Mouse (Mus musculus): ENCODE results near the gene 5730596B20Rik. TPM values are rescaled to one million over a fixed set of nuclear protein-coding genes. Genes with fewer than 3 reads are reported as not detected.

The 5730596B20Rik gene
- total RNA-seq (2021) = not detected

DNA sequence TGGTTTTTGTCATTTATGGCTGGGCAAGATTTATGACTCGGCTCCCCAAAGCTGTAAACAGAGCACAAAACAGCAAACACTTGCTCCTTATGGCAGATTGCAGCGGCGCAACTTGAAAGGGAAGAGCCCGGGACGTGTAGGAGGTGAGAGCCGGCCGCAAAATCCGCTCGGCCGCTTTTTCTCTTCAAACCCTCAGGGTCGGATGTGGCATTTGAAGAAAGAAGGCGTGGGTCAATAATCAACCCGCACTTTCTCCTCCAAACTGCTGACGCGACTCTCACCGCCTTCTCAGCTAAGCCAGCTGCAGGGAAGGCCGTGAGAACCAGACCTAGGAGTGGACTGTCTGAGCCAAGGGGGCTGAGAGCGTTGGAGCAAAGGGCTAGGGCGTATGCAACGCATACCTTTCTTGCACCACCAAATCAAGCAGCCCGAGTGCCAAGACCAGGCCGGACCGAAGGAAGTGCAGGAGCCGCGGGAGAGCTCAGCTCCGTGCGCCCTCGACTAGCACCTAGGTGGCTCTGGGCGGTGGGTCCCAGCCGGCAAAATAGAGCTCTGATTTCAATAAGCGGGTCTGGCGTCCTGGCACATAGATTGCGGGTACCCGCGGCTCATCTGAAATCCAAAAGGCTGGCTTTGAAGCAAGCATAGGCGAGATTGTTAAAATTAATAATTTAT lies at the start of gene 5730596B20Rik:
TSS of gene 5730596B20Rik (plus strand) at position 438 of the 675 bp plus-strand sequence.
- no peak for DNase-seq (ENCODE audit: low spot score)
- intact Hi-C loops (cut with DNase I) = no loop called here

DNA sequence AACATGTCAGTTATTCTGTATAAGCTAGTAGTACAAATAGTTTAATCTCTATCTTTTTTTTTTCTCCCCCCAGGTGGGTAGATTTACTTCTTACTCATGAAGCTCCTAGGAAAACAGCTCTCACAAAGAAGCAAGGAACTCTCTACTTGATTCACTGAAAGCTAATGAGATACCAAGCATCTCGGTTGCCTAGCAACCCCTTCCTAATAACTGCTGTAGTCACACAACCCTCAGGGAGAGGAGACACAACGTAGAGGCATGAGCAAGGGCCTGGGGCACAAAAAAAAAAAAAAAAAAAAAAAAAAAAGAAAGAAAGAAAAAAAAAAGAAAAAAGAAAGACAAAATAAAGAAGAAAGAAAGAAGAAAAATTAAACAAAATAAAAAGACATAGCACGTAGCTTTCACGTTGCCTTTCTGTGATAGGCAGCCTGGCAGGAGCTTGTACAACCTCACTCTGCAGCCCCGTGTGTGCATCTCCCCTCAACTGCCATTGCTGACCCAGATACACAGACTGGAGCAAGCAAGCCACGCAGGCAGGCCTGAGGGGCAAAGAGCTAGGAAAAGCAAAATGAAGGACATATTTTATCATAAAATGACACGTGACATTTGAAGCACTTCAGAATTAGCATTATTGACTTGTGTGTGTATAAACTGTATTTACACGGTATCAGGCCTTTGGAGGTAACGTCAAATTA lies 39.3 kb upstream of the 5730596B20Rik start:
- no peak for DNase-seq (ENCODE audit: low spot score)
- intact Hi-C loops (cut with DNase I) = no loop called here

DNA sequence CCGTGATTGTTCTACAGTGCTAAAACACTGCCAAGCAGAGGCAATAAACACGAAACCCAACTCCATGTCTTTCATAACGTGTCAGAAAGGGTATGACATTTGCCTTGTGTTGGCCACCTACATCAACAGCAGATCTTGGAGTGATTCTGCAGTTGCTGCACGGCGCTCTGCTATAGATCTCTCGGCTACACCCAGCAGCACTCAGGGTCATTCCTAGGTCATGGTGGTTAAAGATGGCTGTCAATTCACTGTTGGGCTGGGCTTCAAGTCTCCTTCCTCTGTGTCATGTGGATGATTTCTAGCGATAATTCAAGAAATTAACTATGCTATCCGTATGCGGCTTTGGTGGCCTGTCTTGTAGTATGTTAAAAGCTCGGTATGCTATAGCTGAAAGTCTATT lies 38.7 kb upstream of the 5730596B20Rik start:
- DNase-seq (ENCODE audit: low spot score) = no peak
- intact Hi-C loops (cut with DNase I) = no loop called here

DNA sequence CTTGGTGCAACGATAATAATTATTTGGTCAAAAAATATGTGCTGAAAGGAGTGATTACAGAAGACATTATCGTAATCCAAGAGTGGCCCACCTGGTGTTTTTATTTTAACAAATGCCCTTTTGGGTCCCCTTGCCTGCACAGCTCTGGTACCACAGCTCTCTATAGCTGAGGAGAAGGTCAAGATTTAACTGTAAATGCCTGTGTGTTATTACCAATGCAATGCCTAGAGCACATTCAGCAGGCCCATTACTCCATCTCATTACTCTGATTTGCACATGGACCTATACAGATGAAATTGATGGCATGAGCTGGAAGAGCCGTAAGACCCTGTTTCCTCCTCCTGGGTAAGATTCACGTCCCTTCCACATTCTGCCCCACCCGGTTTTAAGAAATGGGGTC lies 38.2 kb upstream of the 5730596B20Rik start:
- no peak for DNase-seq (ENCODE audit: low spot score)
- intact Hi-C loops (cut with DNase I) = no loop called here

DNA sequence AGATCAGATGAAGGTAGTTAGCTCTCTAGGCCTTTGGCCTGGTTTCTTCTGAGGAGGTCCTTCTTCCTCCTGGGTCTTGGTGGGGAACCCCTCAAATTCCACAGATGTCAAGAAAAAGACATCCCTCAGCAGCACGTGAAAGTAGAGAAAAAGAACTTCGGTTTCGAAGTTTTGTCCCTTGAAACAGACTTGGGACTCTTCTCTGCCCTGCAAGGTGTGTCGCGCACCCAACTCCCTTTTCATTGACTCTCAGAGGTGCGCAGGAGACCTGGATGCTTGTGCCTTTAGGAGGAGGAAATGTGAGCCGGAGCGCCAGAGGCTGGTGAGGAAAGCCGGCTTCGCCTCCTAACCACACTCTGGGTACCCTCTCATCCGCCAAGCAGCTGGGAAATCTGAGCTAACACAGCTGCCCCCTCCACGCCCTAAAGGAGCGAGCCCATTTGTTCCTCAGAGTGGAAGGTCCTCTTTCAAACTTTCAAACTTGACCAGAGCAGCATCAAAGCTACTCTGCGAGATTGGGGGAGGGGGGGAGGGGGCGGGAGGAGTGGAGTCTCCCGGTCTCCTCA lies 26.8 kb upstream of the 5730596B20Rik start:
- intact Hi-C loops (cut with DNase I) = no loop called here
- no peak for DNase-seq (ENCODE audit: low spot score)

DNA sequence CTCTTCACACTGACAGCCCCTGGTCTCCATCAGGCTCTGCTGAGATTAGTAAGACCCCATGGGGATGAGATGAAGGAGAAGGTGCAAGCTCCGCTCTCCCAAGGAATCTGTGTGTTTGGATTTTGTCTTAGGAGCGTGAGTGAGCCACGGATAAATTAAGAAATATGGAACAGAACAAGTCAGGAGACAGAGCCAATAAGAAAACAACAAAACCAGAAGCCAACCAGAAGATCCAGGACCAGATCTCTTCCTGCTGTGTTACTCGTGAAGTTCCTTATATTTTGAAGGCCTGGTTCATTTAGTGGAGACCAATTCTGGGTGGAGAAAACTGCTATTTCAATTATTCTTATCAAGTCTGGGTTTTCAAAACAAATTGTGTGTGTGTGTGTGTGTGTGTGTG lies 25.7 kb upstream of the 5730596B20Rik start:
- DNase-seq (ENCODE audit: low spot score) = no peak
- intact Hi-C loops (cut with DNase I) = no loop called here

DNA sequence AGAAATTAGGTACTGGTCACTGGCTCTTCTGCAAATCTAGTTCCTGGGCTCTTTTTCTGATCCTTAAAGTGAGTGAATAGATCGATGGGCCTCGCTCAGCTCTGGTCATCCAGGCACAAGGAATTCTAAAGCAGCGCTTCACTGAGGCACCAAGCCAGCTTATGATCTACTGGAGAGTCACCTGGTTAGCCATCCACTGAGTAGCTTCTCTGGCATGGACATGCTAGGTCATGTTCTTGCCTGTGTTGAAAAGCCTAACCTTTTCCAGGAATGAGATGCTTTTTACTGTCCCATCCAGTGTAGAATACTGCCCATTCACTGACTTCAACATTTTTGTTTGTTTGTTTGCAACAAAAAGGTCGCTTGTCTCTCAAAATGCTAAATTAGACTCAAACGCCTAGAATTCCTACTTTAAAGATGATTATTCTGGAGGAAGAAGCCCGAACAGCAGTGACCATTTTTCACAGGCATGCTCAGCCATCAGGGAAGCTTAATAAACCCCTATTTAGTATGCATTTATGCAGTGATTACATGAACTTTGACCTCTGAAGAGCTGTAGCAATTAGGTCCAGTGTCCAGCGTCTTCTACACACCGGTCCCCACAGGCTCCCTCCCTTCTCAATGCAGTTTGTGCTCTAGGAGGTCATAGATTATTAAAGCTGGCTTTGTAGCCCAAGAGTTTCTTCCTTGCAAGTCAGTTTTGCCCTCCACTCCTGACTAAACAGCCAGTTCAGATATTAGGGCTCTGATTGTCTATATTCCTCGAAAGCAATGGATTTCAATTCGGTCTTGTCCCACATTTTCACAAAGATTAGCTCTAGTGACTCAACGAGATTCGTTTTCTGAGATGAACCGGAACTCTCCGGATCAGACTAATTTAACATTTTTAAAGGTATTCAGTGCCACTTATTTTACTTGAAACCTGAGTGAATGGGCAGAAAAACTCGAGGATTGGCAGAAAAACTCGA lies 24.8 kb upstream of the 5730596B20Rik start:
- intact Hi-C loops (cut with DNase I) = no loop called here

DNA sequence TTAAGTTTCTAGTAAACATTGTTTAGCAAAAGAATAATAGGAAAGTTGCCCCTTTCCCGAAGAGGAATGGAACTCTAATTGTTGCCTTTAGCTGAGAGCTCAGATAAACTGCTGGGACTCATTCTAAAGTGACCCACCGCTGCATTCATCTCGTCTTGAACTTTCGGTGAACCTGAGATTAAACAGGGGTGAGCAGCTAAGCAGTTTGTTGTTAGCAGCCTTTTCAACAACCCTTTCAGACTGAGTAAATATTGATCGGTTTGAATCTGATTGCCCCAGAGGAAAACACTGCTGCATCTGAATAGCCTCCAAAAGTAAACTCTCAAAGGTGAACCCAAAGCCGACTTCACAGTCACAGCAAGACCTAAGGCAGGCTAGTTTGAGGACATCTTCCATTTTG lies 24.0 kb upstream of the 5730596B20Rik start:
- DNase-seq (ENCODE audit: low spot score) = no peak
- intact Hi-C loops (cut with DNase I) = no loop called here

More for the DNA sequence above, 24.8 kb upstream of the 5730596B20Rik start:
- no peak for DNase-seq (ENCODE audit: low spot score)

DNA sequence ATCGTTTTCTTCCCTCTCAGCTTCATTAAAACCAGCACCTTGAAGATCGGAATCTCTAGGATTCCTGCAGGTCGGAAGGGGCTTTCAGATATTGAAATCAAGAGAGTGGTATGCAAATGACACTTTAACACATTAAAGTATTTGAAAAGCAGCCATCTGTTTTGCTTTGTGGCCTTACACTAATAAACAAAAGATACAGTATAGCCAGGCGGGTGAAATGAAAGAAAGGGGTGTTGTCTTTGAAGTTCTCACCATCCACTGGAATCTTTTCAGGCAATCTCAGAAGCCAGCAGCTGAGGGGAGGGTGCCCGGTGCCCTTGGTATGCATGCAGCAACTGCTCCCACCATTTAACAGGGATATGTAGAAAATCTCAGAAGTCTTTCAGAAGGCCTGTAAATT lies 23.3 kb upstream of the 5730596B20Rik start:
- DNase-seq (ENCODE audit: low spot score) = no peak
- intact Hi-C loops (cut with DNase I) = no loop called here

DNA sequence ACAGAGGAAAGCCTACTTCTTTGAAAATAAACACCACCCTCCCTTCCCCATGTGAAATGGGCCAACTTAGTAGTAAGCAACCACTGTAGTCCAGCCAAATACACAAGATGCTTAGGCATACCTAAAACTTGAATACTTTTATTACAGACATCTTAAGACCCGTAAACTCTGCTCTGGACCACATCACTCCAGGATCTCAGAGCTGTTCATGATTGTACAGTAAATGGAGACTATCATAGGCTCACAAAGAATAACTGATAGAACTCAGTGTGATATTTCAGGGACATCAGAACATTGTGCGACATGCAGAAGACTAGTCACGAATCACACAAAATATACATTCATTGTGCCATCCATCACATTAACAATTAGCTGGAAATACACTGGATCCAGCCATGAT lies 21.8 kb upstream of the 5730596B20Rik start:
- DNase-seq (ENCODE audit: low spot score) = no peak
- intact Hi-C loops (cut with DNase I) = no loop called here

DNA sequence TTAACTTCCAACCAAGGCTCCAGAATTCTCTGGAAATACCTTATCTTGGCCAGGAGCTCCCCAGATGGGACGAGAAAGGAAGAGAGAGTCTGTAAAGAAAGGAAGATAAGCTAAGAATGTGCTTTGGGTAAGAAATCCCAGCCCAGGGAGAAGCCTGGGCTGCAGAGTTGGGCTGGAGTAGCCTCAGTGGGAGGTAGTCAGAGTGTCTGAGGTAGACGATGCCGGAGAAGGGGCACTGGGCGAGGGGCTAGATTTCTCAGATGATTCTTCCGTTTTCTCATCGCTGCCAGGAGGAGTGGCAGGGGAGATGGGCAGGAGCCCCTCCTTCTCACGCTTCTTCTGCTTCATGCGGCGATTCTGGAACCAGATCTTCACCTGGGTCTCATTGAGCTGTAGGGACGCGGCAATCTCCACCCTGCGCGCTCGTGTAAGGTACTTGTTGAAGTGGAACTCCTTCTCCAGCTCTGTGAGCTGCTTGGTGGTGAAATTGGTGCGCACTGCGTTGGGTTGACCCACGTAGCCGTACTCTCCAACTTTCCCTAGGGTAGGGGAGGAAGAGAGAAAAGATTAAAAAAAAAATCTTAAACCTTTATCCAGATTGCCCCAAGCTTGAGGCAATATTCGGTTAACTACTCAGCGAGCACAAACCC lies 20.6 kb upstream of the 5730596B20Rik start:
- DNase-seq (ENCODE audit: low spot score) = no peak
- intact Hi-C loops (cut with DNase I) = no loop called here

DNA sequence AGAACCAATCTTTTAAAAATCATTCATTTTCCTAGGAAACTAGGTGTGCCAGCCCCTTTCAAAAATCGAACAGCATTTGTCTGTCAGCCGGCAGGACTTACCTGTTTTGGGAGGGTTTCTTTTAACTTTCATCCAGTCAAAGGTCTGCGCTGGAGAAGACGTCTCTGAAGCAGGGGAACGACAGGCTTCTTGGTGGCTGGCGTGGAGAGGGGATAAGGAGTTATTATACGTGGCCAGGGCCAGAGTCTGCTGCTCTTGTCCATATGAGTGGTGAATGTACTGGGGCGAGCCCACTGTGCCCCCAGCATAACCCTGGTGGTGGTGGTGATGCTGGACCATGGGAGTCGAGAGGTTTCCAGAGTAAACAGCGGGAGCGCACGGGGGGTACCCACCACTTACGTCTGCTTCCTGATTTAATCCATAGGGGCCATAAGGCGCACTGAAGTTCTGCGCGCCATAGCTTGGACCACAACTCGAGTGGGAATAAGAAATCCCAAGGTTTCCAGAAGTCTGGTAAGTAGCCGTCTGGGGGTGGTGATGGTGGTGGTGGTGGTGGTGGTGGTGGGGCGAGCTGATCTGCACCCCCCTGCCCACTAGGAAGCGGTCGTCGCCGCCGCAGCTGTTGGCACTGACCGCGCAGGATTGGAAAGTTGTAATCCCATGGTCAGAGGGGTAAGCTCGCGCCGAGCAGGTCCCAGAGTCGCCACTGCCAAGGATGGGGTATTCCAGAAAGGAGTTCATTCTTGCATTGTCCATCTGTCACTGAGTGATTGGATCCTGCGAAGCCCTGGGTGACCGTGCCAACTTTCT lies 19.6 kb upstream of the 5730596B20Rik start:
- intact Hi-C loops (cut with DNase I) = no loop called here
- no peak for DNase-seq (ENCODE audit: low spot score)

DNA sequence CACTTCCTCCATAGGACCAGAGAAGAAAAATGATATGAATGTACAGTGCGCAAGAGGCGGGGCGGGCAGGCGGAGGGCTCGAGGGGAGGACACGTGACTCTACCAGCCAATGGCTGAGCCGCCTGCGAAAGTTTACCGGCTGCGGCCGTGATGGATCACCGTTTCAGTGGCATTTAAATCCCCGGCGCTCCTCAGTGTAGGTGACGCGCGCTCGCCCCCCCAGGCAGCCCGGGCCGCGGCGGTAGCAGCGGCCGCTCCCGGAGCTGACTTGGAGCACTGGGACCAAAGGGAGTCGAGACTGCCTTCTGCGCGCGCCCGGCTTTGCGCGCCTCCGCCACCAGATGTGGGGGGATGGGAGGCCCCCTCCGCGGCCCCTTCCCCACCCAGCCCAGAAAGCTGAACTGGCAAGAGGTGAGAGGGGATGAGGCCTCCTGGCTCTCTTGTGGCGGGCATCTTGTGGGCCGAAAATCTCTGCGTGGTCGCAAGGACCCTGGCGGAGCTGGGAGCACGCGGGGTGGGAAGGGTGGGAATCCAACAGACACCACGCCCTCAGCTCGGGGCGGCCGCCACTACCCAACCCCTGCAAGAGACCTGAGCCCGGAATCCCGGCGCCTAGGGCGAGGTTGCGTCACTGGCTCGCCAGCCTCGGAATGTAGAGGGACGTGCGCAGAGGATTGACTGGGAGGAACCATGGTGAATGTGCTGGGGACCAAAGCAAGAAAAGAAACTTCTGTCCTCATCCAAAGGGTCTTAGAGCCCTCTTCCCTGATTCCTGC lies 18.8 kb upstream of the 5730596B20Rik start, which contains the start of gene Hoxa1:
TSS of gene Hoxa1 (minus strand) at position 42 of the 776 bp plus-strand sequence.
- peak; percentile 60 for DNase-seq (ENCODE audit: low spot score)
- intact Hi-C loops (cut with DNase I) = no loop called here

DNA sequence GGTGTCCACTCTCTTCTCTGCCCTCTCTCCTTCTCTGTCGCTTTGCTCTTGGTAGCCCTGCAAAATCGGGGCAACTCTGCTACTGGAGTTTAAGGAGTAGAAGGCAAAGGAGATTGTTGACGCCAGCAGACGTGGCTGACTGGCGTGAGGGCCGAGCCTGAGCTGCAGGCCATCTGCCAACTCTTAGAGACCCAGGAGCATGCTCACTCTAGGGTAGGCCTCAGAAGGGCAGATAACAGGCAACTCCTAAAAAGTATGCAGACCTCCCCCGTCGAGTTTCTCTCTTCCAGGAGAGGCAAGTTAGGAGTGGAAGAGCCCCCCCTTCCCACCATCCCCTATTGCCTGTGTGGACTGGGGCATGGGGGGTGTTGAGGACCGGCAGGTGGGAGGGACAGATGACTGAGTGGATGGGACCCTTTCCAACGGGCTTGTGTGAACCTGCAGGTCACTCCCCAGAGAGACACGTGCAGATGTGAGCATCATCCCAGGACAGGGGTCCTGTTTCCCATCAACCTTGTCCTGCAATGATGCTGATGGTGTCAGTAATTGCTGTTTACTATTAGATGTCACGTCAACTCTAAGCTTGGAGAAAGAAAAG lies 18.0 kb upstream of the 5730596B20Rik start:
- intact Hi-C loops (cut with DNase I) = no loop called here
- no peak for DNase-seq (ENCODE audit: low spot score)

DNA sequence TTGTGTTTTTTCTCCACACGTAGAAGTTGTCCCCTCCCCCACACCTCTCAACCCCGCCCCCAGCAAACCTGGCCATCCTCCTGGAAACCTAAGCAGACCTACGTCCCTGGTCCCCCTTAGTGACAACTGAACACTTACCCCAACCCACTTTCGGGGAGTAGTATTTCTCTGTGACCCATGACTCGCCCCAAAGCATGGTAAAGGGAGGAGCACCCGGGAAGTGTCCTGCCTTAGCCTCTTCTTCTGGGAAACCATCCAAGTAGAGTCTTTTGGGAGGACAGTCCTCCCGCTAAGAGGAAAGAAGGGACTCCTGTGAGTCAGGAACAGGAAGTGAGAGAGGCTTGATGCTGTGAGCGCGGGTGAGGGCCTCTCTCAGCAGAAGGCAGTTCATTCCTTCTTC lies 17.3 kb upstream of the 5730596B20Rik start:
- intact Hi-C loops (cut with DNase I) = loop anchor here (5.0 kb wide), 2 partner anchors 37 to 978 kb away; no protein-coding TSS in a partner anchor
- DNase-seq (ENCODE audit: low spot score) = no peak

DNA sequence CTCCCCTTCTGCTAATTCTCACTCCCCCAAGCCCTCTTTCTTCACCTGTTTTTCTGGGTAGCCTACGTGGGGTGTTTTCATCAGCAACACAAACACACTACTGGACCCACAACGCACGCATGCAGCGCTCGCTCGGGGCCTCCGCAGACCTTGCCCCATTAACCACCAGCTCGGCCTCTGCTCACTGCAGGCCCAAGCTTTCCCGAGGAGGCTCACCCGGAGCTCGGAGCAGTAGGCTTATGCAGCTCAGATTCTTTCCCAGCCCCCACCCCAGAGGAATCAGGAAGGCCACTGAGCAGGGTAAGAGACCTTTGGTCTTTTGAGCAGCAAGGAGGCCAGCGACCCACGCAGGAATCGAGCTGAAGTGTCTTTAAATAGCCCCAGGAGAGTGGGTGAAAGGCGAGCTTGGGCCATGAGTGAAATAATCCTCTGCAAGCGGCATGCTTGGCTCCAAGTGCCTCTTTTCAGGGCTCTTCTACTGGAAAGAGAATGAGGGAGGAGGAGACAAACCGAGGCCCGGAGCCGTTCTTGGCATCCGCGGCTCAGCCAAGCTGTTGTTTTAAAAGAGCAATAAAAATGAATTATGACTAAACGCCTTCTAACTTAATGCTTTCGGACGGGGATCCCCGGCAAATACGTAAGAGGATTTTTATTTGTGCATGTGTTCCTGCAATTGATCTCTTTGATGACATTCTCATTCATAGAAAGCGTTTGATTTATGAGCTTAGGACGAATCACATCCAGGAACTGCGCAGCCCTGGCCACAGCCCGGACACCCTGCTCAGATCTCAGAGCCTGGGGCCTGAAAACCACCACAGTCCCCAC lies 16.6 kb upstream of the 5730596B20Rik start:
- intact Hi-C loops (cut with DNase I) = loop anchor here (5.0 kb wide), 2 partner anchors 37 to 978 kb away; no protein-coding TSS in a partner anchor
- no peak for DNase-seq (ENCODE audit: low spot score)

Measured in heart, postnatal 25 days (tissue).